Mouse (Mus musculus): ENCODE measurements around the gene Cdc34.

Cdc34 gene

DNA sequence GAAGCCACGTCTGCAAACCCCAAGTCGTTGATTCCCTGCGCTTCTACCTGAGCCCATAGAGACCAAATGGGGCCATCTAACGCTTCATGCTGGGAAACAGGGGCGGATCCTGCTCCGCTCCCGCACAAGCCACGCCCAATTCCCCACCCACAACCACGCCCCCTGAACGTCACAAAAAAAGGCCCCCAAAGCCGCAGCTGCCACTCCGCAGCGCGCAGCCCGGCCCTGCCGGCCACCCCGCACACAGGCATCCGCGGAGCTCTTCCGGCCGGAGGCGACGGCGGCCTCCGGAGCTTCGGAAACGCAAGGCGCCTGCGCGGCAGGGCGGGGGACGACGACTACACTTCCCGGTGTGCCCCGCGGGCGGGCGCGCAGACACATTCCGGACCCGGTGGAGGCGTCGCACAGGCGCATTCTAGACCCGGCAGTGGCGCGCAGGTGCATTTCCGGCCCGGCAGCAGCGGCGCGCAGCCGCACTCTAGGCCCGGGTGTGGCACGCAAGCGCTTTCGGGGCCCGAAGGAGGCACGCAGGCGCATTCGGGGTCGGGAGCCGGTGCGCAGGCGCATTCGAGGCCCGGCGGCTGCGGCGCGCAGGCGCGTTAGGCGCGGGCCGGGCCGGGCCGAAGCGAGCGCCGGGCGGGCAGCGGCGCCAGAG is at the start of gene Cdc34:
TSS of gene Cdc34 (plus strand) at position 605 of the 655 bp plus-strand sequence.
- peak; percentile 99 for DNase-seq (ENCODE audit: low spot score in 2 of 2)

DNA sequence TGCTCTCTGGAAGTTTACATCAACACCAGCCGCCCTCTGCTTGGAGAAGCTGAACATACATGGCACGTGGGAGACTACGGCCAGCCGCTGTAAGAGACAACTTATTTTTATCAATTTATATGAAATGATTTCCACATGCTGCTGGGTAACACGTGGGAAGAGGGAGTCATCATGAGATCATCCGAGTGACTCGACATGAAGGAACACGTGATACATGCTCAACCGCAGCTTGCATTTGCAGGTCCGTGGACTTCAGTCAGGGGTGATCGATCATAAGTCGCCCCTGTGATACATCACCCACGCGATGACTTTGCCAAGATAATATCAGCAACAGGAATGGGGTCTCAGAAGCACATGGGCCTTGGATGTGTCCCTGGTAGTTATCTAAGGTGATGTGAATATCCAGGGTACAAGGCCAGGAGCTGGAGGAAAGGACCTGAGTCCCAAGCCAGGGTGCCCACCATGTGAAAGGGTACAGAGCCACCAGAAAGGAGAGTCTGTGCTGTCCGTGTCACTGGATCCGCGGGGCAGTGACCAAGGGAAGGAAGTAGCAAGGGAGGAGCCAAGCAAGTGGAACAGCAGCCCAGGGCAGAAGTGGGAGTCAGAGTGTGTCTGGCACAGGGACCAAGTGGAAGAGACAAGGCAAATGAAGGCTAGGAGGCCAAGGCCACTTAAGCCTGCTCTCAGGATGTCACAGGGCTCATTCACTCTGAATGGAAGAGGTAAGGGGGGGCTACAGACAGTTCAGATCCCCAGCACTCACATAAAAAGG is 48.8 kb upstream of the Cdc34 start:
- DNase-seq (ENCODE audit: low spot score in 2 of 2): peak in 1 of 2 experiments; percentile 48

DNA sequence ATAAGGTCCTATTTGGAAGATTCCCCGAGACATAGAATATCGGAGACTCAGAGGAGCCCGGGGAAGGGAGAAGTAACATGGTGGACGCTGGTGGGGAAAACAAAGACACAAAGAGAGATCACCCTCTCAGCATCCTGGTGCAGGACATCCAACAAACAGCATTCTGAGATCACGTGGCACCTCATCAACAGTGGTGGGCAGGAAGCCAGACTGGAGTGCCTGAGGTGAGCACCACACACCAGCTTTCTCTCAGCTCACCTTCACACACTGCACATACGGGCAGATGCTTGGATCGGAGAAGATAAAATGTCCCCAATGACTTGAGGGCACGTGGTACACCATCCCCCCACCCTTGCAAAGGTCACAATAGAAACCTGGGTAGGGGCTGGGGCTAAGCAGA is 45.7 kb upstream of the Cdc34 start:
- DNase-seq (ENCODE audit: low spot score in 2 of 2): no peak

DNA sequence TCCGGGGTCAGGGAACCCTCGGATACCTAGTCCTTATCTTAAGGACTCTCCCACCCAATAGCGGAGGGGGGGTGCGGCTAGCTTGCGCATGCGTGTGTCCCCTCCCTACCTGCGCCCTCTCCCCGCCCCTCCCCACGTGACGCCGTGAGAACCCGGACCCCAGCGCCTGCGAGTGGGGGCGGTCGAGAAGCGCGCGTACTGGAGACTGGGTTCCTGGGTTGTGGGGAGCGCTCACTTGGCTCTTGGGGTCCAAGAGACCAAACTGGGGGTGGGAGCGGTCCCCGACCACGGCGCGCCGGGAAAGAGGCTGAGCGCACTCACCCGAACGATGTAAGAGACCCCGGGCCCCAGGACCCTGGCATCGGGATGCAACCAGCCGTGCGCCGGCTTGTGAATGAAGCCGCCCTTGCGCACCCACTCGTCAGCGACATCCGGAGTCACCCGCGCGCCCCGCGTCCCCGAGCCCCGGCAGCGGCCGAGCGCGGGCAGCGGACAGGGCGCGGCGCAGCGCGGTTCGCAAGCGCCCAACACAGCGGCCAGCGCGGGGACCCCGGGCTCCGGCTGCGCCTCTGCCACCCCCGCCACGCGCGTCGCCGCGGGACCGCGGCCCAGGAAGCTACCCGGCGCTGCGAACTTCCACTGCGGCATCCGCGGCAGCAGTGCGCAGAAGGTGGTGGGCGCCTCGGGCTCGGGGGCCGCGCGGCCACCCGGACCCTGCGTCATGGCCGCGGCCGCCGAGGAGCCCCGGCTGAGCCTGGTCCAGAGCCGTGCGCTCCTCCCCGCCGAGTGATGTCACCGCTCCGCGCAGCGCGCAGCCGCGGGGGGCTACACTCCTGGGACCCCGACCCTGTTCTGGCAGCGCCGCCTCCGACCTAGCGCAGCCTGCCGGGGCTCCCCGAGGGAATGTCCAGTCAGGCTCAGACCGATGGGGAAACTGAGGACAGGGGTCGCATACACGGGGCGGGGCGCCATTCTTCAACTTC is 44.6 kb upstream of the Cdc34 start, which contains the start of gene Shc2:
TSS of gene Shc2 (minus strand) at position 791 of the 983 bp plus-strand sequence.
- DNase-seq (ENCODE audit: low spot score in 2 of 2): peak in 1 of 2 experiments; percentile 83

DNA sequence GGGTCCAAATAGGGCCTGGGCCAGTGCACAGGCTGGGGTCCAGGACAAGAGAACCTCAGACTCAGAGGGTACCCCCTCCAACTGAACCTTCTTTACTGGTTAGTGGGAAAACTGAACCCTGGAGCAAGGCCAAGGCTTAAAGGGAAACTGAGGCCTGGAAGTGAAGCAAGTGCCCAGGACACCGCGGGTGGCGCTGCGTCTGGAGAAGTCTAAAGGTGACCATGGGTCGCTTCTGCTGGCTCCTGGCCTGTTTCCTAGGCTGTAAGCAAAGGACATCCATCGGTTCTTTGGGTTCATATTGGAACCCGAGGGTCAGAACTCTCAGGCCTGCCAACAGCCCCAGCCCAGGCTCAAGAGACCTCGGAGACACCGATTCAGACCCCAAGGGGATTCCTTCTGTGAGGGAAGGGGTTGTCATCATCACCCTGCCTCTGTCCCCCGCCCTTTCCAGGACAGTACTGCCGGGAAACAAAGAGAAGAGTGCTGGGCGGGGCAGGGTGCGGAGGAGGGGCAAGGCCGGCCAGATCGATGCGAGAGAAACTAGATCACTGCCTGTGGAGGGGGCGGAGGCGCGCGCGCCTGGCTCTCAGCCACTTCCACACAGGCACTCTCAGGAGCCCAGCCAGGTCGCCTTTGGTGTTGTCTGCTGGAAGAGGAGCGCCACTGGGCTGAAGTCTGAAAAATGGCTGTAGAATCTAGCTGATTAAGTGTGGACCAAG is 43.4 kb upstream of the Cdc34 start:
- DNase-seq (ENCODE audit: low spot score in 2 of 2): peak in 1 of 2 experiments; percentile 62

DNA sequence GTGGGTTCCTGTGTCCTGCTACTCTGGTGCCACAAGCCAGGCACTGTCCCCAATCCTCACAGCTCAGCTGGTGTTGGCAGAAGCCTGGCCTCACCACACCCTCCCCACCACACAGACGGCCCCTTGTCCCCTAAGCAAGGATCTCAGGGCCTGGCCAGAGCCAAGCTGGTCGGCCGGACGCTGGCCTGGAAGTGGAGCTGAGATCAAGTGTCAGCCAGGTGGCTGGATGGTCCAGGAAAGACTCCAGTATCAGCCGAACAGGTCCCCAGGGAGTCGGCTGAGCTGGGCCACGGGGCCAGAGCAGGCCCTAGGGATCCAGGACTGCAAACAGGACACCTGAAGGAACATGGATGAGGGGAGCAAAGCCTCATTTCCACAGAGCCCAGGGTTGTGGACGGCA is 36.3 kb upstream of the Cdc34 start, which contains the start of gene Odf3l2:
TSS of gene Odf3l2 (minus strand) at position 28 of the 400 bp plus-strand sequence.
- DNase-seq (ENCODE audit: low spot score in 2 of 2): no peak

DNA sequence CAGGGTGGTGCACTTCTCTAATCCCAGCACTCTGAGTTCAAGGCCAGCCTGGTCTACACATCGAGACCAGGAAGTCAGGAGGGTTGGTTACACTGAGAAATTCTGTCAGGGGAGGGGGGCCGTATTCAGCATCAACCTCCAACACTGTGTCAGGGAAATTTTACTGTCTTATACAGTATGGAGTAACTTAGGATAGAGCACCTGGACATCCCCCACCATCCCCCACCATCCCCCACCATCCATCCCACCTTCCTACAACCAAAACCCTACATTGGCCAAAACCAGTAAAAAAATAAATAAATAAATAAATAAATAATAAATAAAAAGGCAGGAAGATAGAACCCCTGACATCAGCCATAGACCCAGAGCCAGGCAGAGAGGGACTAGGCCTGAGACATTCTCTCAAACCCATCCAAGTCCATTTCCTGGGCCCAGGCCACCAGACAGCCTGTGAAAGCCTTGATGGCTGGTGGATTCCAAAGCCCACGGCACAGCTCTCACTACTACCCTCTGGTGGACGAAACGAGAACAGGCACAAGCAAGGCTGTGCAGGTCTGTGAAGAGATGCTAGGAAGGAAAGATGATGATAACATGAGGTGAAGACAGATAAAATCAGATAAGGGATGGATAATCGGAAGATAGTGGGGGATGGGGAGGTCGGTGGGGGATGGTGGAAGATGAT is 32.8 kb upstream of the Cdc34 start:
- peak in 1 of 2 experiments; percentile 87 for DNase-seq (ENCODE audit: low spot score in 2 of 2)

DNA sequence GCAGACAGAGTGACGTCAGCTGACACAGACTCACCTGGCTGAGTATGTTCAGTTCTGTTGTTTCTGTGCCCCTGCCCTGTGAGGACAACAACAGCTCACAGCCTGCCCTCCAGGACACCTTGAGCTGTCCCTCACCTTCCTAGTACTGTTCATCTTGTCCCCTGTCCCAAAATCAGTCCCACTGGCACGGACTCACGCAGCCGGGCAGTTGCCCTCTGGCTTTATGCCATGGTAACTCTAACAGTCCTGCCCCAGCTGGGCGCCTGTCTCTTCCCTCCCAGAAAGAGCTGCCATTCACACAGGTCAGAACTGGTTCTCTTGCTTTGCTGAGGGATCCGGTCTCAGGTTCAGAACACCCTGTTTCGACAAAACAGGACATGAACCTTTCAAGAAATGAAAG is 29.2 kb upstream of the Cdc34 start:
- DNase-seq (ENCODE audit: low spot score in 2 of 2): no peak

DNA sequence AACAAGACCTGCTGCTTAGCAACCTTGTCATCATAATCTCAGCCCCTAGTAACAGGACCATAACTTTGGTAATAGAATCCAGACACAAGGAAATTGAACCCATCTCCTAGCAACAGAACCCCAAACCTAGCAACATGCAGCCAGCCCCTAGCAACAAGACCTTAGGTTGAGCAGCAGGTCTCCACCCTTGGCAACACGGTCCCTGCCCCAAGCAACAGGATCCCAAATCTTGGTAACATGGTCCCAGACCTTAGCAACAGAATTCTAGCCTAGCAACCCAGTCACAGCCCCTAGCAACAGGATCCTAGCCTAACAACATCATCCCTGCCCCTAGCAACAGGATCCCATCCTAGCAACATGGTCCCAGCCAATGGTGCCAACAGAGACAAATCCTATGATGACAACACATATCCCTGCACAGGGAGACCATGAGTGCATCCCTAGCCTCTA is 27.0 kb upstream of the Cdc34 start:
- peak in 1 of 2 experiments; percentile 39 for DNase-seq (ENCODE audit: low spot score in 2 of 2)

DNA sequence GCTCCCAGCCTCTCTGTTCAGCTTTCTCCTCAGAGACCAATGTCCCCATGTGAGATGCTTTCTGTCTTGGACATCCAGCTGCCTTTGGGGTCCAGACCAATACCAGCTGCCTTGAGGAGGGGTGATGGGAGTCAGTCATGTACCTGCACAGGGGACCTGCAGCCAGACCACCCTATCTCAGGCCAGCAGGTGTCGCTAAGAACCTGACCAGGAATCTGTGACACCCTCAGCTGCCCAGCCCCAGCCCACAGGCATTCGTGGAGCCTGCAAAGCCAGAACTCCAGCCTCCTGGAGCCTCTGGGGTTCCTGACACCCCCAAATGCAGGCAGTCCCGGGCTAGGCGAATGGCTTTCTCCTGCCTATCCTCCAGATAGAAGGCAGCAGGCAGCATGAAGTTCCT is 23.2 kb upstream of the Cdc34 start:
- no peak for DNase-seq (ENCODE audit: low spot score in 2 of 2)

DNA sequence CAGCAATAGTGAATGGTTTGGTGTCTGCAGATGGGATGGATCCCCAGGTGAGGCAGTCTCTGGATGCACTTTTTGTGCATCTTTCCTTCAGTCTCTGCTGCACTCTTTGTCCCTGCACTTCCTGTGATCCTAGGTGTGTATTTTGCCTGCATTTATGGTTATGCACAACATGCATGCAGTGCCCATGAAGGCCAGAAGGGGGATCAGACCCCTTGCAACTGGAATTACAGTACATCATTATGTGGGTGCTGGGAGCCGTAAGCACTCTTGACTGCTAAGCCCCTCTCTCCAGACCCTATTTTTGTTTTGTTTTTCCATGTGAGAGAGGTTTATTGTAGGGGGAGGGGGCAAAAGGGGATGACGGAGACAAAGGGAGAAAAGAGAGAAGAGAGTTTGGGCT is 21.7 kb upstream of the Cdc34 start:
- no peak for DNase-seq (ENCODE audit: low spot score in 2 of 2)

DNA sequence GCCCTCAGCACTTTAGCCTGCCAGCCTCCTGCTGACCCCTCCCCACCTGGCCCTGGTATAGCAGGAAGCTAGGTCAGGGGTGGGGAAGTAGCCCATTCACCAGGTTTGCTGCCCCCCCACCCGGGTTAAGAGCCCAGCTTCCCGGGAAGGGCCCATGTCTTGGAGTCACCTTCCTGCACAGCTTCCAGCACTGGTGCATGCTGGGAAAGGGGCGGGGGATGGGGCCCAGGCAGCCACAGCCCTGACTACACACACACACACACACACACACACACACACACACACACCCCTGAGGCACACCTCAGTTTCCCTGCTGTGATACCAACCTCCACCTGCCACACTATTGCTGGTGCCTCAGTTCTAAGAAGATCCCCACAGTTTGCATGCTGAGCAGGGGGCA is 20.1 kb upstream of the Cdc34 start:
- no peak for DNase-seq (ENCODE audit: low spot score in 2 of 2)

DNA sequence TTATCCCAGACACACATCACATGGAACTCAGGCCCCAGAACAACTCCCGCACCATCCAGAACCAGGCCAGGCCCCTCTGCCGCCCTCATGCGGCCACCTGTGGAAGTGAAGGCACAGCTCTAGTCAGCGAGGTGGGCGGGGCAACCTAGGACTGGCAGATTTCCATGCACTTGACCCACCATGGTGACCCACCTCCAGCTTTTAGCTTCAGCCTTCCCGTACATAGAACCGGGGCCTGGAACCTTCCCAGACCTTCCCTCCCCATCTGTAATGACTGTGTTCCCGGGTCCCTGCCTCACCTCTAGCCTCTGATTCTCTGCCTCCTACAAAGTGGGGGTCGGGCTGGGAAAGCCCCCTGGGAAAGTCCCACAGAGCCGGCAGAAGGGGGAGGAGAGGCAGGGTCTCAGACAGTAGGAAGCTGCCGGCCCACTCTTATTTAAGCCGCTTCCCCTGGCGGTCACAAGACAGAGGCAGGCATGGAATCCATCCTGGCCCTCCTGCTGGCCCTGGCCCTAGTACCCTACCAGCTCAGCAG is 17.8 kb upstream of the Cdc34 start, which contains the start of gene Madcam1:
TSS of gene Madcam1 (plus strand) at position 429 of the 535 bp plus-strand sequence.
- DNase-seq (ENCODE audit: low spot score in 2 of 2): peak in 1 of 2 experiments; percentile 65

DNA sequence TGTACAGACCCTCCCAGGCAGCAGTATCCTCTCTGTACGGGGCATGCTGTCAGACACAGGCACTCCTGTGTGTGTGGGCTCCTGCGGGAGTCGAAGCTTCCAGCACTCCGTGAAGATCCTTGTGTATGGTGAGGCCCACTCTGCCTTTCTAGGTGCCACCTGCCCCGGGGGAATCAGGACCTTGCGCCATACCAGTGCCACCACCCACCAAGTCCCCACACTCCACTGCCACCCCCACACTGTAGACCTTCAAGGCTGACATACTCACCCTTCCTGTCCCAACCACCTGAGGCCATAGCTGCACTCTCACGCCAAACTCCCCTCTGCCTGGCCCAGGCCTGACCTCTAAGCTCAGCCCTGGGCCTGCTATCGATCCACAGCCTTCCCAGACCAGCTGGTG is 16.9 kb upstream of the Cdc34 start:
- DNase-seq (ENCODE audit: low spot score in 2 of 2): no peak

DNA sequence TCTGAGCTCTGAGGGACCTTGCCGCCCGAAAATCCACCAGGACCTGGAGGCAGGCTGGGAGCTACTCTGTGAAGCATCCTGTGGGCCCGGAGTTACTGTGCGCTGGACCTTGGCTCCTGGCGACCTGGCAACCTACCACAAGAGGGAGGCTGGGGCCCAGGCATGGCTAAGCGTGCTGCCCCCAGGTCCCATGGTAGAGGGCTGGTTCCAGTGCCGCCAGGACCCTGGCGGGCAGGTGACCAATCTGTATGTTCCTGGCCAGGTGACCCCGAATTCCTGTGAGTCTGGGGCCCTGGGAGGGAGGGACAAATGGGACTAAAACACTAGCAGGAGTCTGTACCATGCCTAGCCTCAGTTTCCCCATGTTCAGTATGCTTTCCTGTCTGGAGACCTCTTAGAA is 15.5 kb upstream of the Cdc34 start:
- DNase-seq (ENCODE audit: low spot score in 2 of 2): no peak

DNA sequence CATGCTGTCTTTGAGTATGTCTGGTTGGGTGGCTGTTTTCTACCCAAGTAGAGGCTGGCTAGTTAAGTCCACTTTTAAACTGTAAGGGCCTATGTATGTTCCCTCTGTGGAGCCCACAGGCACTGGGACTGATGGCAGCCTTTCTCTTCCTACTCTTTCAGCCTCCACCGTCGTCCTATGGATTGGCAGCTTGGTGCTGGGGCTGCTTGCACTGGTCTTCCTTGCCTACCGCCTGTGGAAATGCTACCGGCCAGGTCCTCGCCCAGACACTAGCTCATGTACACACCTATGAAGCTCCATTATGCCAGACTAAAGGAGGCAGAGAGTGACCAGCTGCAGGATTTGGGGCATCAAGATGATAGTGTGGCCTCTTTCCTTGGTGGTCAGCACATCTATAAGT is 13.9 kb upstream of the Cdc34 start:
- no peak for DNase-seq (ENCODE audit: low spot score in 2 of 2)

DNA sequence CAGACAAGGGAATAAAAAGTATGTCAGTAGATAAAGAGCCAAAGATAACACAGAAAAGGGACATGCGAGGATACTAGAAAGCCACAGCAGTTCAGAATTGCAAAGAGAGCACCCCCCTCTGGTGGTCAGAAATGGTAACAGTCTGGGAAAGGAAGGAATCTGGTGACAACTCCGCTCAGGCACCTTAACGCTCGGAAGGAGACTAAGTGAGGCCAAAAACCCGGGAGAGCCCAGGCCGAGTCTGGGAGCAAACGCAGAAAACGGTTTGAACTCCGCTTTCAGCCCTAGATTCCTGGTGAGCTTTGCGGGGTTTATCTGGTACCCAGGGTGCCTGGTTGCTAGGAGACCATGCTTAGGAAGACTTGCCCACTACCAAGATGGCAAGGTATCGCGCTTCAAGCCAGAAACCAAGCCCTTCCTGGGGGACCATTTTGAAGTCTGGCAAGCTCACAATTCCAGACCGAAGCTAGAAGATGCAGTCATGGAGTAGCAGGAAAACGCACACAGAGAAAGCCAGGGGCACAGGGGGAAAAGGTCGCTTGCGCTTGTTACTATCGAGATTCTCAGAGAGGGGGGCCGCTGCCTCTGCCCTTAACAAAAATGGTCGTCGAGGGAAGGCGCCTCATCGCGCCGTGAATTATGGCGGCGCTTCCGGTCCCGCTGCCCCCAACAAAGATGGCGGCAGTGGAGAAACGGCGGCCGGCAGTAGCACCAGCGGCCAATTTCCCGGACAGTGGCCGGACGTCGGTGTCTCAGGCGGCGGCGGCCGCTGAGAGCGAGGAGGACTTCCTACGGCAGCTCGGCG is 13.0 kb upstream of the Cdc34 start, which contains the start of gene Tpgs1:
TSS of gene Tpgs1 (plus strand) at position 599 of the 805 bp plus-strand sequence.
- DNase-seq (ENCODE audit: low spot score in 2 of 2): peak; percentile 90 to 95

DNA sequence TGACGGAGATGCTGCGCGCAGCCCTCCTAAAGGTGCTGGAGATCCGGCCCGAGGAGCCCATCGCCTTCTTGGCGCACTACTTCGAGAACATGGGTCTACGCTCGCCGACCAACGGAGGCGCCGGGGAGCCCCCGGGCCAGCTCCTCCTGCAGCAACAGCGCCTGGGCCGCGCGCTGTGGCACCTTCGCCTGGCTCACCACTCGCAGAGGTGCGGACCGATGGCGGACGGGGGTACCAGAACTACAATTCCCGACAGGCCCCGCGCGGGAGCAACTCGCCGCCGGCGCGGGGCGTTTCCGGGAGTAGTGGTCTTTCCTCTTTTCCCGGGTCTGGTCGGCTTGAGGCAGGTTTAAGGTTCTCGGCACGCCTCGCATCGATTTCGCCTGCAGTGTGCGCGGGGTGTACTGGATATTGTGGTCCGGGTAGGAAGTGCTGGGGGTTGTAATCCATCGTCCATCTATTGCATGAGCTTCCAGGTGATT is 12.4 kb upstream of the Cdc34 start:
- DNase-seq (ENCODE audit: low spot score in 2 of 2): peak in 1 of 2 experiments; percentile 78
